Mouse (Mus musculus): ENCODE measurements around the gene Mmp24.
"Not testable (repeated sequence)": the region's sequence is repeated elsewhere in the genome, so short reads cannot be mapped to it uniquely, and the experiment has no call there.

Gene Mmp24

GRCm38 (mm10) chr2:155774927-155775684, at the start of gene Mmp24:
Gene Mmp24 (plus strand): TSS chr2:155775342.
- DNase-seq = no peak

- no peak for DNase-seq
These were observed 48.8 kb upstream of the Mmp24 start for GRCm38 (mm10) chr2:155726302-155726701.

GRCm38 (mm10) chr2:155727764-155728395, 47.3 kb upstream of the Mmp24 start:
- DNase-seq = no peak

- no peak for DNase-seq
These were observed 46.4 kb upstream of the Mmp24 start for GRCm38 (mm10) chr2:155728742-155729141.

GRCm38 (mm10) chr2:155729158-155729645, 45.9 kb upstream of the Mmp24 start, which contains the start of gene Edem2:
Gene Edem2 (minus strand): TSS chr2:155729475.
- peak; percentile 90 for DNase-seq

- DNase-seq = no peak
These were observed 40.1 kb upstream of the Mmp24 start for GRCm38 (mm10) chr2:155735080-155735479.

GRCm38 (mm10) chr2:155735766-155736165, 39.4 kb upstream of the Mmp24 start, which contains the start of gene Gm17581:
Gene Gm17581 (minus strand): TSS chr2:155735866.
- DNase-seq = not testable (repeated sequence)

- no peak for DNase-seq
These were observed 38.2 kb upstream of the Mmp24 start for GRCm38 (mm10) chr2:155736936-155737335.

GRCm38 (mm10) chr2:155737803-155738202, 37.3 kb upstream of the Mmp24 start:
- DNase-seq = no peak

- no peak for DNase-seq
These were observed 32.9 kb upstream of the Mmp24 start for GRCm38 (mm10) chr2:155742211-155742610.

GRCm38 (mm10) chr2:155742931-155743337, 32.2 kb upstream of the Mmp24 start:
- DNase-seq = no peak

GRCm38 (mm10) chr2:155743351-155743750, 31.8 kb upstream of the Mmp24 start:
- no peak for DNase-seq

GRCm38 (mm10) chr2:155745487-155745886, 29.7 kb upstream of the Mmp24 start:
- DNase-seq = no peak

- DNase-seq = no peak
These were observed 25.7 kb upstream of the Mmp24 start for GRCm38 (mm10) chr2:155749394-155749793.

GRCm38 (mm10) chr2:155751014-155751786, 23.9 kb upstream of the Mmp24 start, which contains the start of gene Procr:
Gene Procr (plus strand): TSS chr2:155751117.
- DNase-seq = no peak

- DNase-seq = no peak
These were observed 19.4 kb upstream of the Mmp24 start for GRCm38 (mm10) chr2:155755746-155756145.

GRCm38 (mm10) chr2:155756855-155757566, 18.1 kb upstream of the Mmp24 start:
- no peak for DNase-seq

- no peak for DNase-seq
These were observed 10.3 kb upstream of the Mmp24 start for GRCm38 (mm10) chr2:155764679-155765418.

- DNase-seq = no peak
These were observed 1.5 kb upstream of the Mmp24 start for GRCm38 (mm10) chr2:155773664-155774063.

GRCm38 (mm10) chr2:155774261-155774926, 748 bp upstream of the Mmp24 start:
- DNase-seq = no peak

GRCm38 (mm10) chr2:155775685-155776263, 632 bp downstream of the Mmp24 start:
- DNase-seq = peak; percentile 62
